Mouse (Mus musculus) MEL (cell line): ENCODE results near the gene Smarcd2. TPM values are rescaled to one million over a fixed set of nuclear protein-coding genes. Genes with fewer than 3 reads are reported as not detected.

Experiments
- DNase-seq: peaks from one replicate; pipeline ENCODE4 v3.0.0; 2011; ENCODE audit warnings: low read depth, low spot score
- H3K27ac ChIP-seq: 2 replicates; pipeline ENCODE4 v1.5.1; 2012; ENCODE audit warnings: low read depth, mild to moderate bottlenecking, control low read depth, low read length, moderate library complexity; ENCODE audit not compliant: control insufficient read depth
- H3K27me3 ChIP-seq, 2 experiments: fragments of 150-350 bp in 1 of 2; sonication (generic) in 1 of 2; 2 replicates each; pipeline ENCODE4 v1.6.1; 2012; ENCODE audit warnings: low read length in 2 of 2, mild to moderate bottlenecking in 2 of 2, improper control_type of control experiment in 1 of 2, moderate library complexity in 1 of 2; ENCODE audit not compliant: insufficient read depth in 2 of 2, control insufficient read depth in 1 of 2
- H3K36me3 ChIP-seq, 2 experiments: 2 replicates each; pipeline ENCODE4 v1.6.1; 2012 to 2014; ENCODE audit warnings: low read length in 2 of 2, improper control_type of control experiment in 1 of 2, inconsistent platforms in 1 of 2, mild to moderate bottlenecking in 1 of 2; ENCODE audit not compliant: insufficient read depth in 2 of 2, control insufficient read depth in 1 of 2
- H3K4me1 ChIP-seq, 2 experiments: fragments of 150-350 bp in 1 of 2; sonication (generic) in 1 of 2; 2 replicates each; pipeline ENCODE4 v1.6.1; 2012; ENCODE audit warnings: low read length in 2 of 2, improper control_type of control experiment in 1 of 2, mild to moderate bottlenecking in 1 of 2; ENCODE audit not compliant: insufficient read depth in 2 of 2, control insufficient read depth in 1 of 2
- H3K4me3 ChIP-seq, 2 experiments: fragments of 150-350 bp in 1 of 2; sonication (generic) in 1 of 2; 2 replicates each; pipeline ENCODE4 v1.5.1; 2012; ENCODE audit warnings: low read depth in 2 of 2, low read length in 2 of 2, mild to moderate bottlenecking in 2 of 2, moderate library complexity in 2 of 2, control low read depth in 1 of 2, improper control_type of control experiment in 1 of 2; ENCODE audit not compliant: control insufficient read depth in 1 of 2, insufficient read depth in 1 of 2
- H3K79me2 ChIP-seq: 2 replicates; pipeline ENCODE4 v1.6.1; 2012; ENCODE audit warnings: mild to moderate bottlenecking, low read length, moderate library complexity; ENCODE audit not compliant: control insufficient read depth, poor library complexity, insufficient read depth
- H3K9ac ChIP-seq: 2 replicates; pipeline ENCODE4 v1.6.1; 2012; ENCODE audit warnings: low read depth, mild to moderate bottlenecking, control low read depth, low read length, moderate library complexity; ENCODE audit not compliant: control insufficient read depth, poor library complexity, severe bottlenecking
- H3K9me3 ChIP-seq: fragments of 150-350 bp; sonication (generic); replicated peaks from 2 replicates; pipeline ENCODE4 v1.6.1; 2012; ENCODE audit warnings: mild to moderate bottlenecking, low read length, improper control_type of control experiment, moderate library complexity; ENCODE audit not compliant: insufficient read depth
- BHLHE40 ChIP-seq: IDR thresholded peaks from 2 replicates; pipeline ENCODE4 v1.6.1; 2012; ENCODE audit warnings: low read depth, mild to moderate bottlenecking, inconsistent platforms, low read length, improper control_type of control experiment, borderline replicate concordance
- CHD1 ChIP-seq: IDR thresholded peaks from 2 replicates; pipeline ENCODE4 v1.6.1; 2012; ENCODE audit warnings: low read depth, mild to moderate bottlenecking, inconsistent platforms, low read length, improper control_type of control experiment
- CHD2 ChIP-seq: IDR thresholded peaks from 2 replicates; pipeline ENCODE4 v1.6.1; 2011; ENCODE audit warnings: low read length, improper control_type of control experiment
- CTCF ChIP-seq, 3 experiments: IDR thresholded peaks in 2 of 3; conservative IDR thresholded peaks in 1 of 3; 2 replicates each; pipeline ENCODE4 v1.5.1; 2011 to 2012; ENCODE audit warnings: low read length in 3 of 3, low read depth in 2 of 3, mild to moderate bottlenecking in 2 of 3, improper control_type of control experiment in 1 of 3, inconsistent platforms in 1 of 3, mixed read lengths in 1 of 3, moderate library complexity in 1 of 3; ENCODE audit not compliant: control insufficient read depth in 1 of 3, insufficient read depth in 1 of 3, poor library complexity in 1 of 3, severe bottlenecking in 1 of 3
- E2F4 ChIP-seq: IDR thresholded peaks from 2 replicates; pipeline ENCODE4 v1.6.1; 2011; ENCODE audit warnings: low read depth, low read length, improper control_type of control experiment, borderline replicate concordance
- ELF1 ChIP-seq: IDR thresholded peaks from 2 replicates; pipeline ENCODE4 v1.6.1; 2014; ENCODE audit warnings: low read depth, mild to moderate bottlenecking, inconsistent platforms, low read length, improper control_type of control experiment, moderate library complexity
- ETS1 ChIP-seq: IDR thresholded peaks from 2 replicates; pipeline ENCODE4 v1.6.1; 2012; ENCODE audit warnings: low read depth, mild to moderate bottlenecking, inconsistent platforms, low read length, improper control_type of control experiment, moderate library complexity
- HCFC1 ChIP-seq: IDR thresholded peaks from 2 replicates; pipeline ENCODE4 v1.6.1; 2012; ENCODE audit warnings: low read depth, mild to moderate bottlenecking, inconsistent platforms, low read length, improper control_type of control experiment, moderate library complexity
- JUND ChIP-seq: IDR thresholded peaks from 2 replicates; pipeline ENCODE4 v1.6.1; 2011; ENCODE audit warnings: low read depth, mild to moderate bottlenecking, improper control_type of control experiment, low read length
- MAFK ChIP-seq: IDR thresholded peaks from 2 replicates; pipeline ENCODE4 v1.6.1; 2011; ENCODE audit warnings: low read depth, mild to moderate bottlenecking, low read length, improper control_type of control experiment, borderline replicate concordance
- MAX ChIP-seq: IDR thresholded peaks from 2 replicates; pipeline ENCODE4 v1.6.1; 2011; ENCODE audit warnings: low read length, improper control_type of control experiment
- MYC ChIP-seq: IDR thresholded peaks from 2 replicates; pipeline ENCODE4 v1.6.1; 2011; ENCODE audit warnings: low read depth, mild to moderate bottlenecking, low read length, improper control_type of control experiment, moderate library complexity
- POLR2A ChIP-seq, 2 experiments: IDR thresholded peaks; 2 replicates each; pipeline ENCODE4 v1.6.1; 2011 to 2012; ENCODE audit warnings: low read length in 2 of 2, mild to moderate bottlenecking in 2 of 2, control low read depth in 1 of 2, improper control_type of control experiment in 1 of 2, low read depth in 1 of 2, moderate library complexity in 1 of 2; ENCODE audit not compliant: control insufficient read depth in 1 of 2, insufficient read depth in 1 of 2, poor library complexity in 1 of 2
- RAD21 ChIP-seq: IDR thresholded peaks from 2 replicates; pipeline ENCODE4 v1.6.1; 2011; ENCODE audit warnings: mild to moderate bottlenecking, low read depth, low read length, improper control_type of control experiment
- RCOR1 ChIP-seq: IDR thresholded peaks from 2 replicates; pipeline ENCODE4 v1.6.1; 2012; ENCODE audit warnings: low read depth, mild to moderate bottlenecking, inconsistent platforms, low read length, improper control_type of control experiment
- SMC3 ChIP-seq: IDR thresholded peaks from 2 replicates; pipeline ENCODE4 v1.6.1; 2011; ENCODE audit warnings: low read depth, low read length, improper control_type of control experiment
- TAL1 ChIP-seq: IDR thresholded peaks from 2 replicates; pipeline ENCODE4 v1.6.1; 2012; ENCODE audit warnings: mild to moderate bottlenecking, inconsistent platforms, low read length, moderate library complexity, mixed read lengths
- TBP ChIP-seq: IDR thresholded peaks from 2 replicates; pipeline ENCODE4 v1.8.0; 2011; ENCODE audit warnings: low read depth, low read length, improper control_type of control experiment
- UBTF ChIP-seq: IDR thresholded peaks from 2 replicates; pipeline ENCODE4 v1.6.1; 2012; ENCODE audit warnings: low read depth, mild to moderate bottlenecking, inconsistent platforms, low read length, improper control_type of control experiment, moderate library complexity, borderline replicate concordance; ENCODE audit not compliant: insufficient read depth
- USF1 ChIP-seq: IDR thresholded peaks from 2 replicates; pipeline ENCODE4 v1.6.1; 2014; ENCODE audit warnings: low read depth, mild to moderate bottlenecking, inconsistent platforms, low read length, improper control_type of control experiment, moderate library complexity
- ZC3H11A ChIP-seq: IDR thresholded peaks from 2 replicates; pipeline ENCODE4 v1.6.1; 2012; ENCODE audit warnings: low read depth, mild to moderate bottlenecking, inconsistent platforms, low read length, improper control_type of control experiment
- ZKSCAN1 ChIP-seq: IDR thresholded peaks from 2 replicates; pipeline ENCODE4 v1.6.1; 2012; ENCODE audit warnings: low read depth, mild to moderate bottlenecking, inconsistent platforms, low read length, improper control_type of control experiment, moderate library complexity
- ZMIZ1 ChIP-seq: IDR thresholded peaks from 2 replicates; pipeline ENCODE4 v1.6.1; 2012; ENCODE audit warnings: low read depth, mild to moderate bottlenecking, inconsistent platforms, low read length, improper control_type of control experiment, moderate library complexity
- polyA plus RNA-seq, 2 experiments: library from polyadenylated mRNA; stranded (reverse) in 1 of 2; unstranded in 1 of 2; fragments of >175 nt in 1 of 2; fragments of >200 nt in 1 of 2; gene quantifications; 2 replicates each; pipeline versions ENCODE4 v1.2.1 to v1.2.4; 2012; ENCODE audit warnings: low replicate concordance in 2 of 2, low read depth in 1 of 2; ENCODE audit not compliant: insufficient read length in 2 of 2, insufficient read depth in 1 of 2, missing spikeins in 1 of 2
- total RNA-seq: library from RNA; depleted of rRNA; stranded (reverse); fragments of 300-350 nt; gene quantifications from 2 replicates; pipeline ENCODE4 v1.2.3, GENCODE M21; 2012

Gene Smarcd2
- total and polyA plus RNA-seq, 3 experiments, result 123 to 131 TPM; not detected in 1

DNA sequence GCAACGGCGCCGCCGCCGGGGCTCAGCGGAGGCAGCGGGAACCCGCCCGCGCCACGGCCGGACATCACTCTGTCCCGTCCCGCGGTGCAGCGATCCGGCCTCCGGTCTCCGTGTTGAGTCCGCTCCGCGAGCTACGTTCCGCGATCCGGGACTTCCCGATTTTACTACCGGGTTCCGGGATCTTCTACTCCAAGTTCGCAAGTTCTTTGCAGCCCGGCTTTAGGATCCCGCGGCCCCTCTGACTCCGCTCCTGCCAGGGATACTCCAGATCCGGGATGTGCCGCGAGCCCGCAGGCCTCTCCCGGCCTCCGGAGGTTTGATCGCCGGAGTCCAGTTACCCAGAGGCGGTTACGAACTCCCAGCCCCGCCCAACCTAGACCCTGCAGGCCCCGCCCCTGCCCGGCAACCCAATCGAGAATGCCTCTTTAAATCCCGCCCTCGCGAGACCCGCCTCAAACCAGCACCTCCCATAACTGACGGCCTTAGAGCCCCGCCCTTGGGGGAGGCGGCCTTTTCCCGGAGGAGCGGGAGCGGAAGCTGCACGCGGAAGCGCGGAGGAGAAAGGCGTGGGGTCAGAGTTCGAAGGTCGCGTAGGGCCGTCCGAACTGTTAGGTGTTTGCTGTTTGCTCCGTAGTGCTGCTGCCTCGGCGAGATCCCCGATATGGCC lies at the start of gene Smarcd2 (continued):
- peak; percentile 23; the same call in 1 of the 2 replicates for TF ChIP-seq ZMIZ1
- TF ChIP-seq CHD2, result peak; percentile 95
- no peak for TF ChIP-seq SMC3
- no peak for TF ChIP-seq USF1
- TF ChIP-seq MAX, result peak; percentile 93

DNA sequence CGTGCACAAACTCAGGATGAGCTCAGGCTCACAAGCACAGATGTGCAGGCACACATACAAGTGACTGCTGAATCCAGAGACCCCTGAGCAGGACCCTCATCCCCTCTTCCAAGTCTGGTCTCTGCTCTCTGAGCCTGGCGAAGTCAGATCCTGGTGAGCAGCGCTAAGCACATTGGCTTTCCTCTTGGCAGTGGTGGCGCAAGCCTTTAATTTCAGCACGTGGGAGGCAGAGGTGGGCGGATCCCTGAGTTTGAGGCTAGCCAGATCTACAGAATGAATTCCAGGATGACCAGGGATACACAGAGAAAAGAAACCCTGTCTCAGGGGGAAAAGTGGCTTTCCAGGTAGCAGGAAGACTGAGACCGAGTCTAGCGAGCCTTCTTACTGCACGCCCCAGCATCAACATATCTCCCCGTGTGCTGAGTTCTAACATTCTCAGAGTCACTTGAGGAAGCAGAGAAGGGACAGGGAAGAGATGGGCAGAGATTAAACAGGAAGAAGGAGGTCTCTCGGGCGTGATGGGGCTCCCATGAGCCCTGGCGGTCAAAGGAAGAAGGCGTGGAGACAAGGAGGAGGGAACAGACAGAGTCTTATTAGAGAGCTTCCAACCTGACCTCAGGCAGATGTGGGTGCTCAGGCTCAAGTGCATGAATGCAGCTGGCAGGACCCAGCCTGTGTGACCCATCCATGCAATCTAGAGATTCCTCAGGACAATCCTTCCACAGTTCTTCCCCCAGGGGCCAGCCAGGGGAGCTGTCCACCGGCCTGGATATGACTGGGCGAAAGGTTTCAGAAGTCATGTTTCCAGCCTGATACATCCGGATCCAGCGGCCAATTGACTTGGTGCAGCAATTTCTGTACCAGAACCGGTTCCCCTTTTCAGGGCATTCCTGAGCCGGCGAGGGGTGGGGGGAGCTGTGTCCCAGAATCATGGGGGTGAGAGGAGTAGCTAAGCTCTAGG lies 45.9 kb upstream of the Smarcd2 start:
- Histone ChIP-seq H3K9me3 (no peaks in the 10 kb centered on the region), H3K4me3 (peak overlapping the region in 1 of 2 experiments; percentile 29; a peak in 2 of 4 replicates), H3K27ac (no peak overlapping the region), H3K4me1 (0 out of 4 replicates have a peak, but pooled peaks cover 0 to 3% of the 10 kb centered on the region in 2 experiments), H3K79me2 (no peaks in the 10 kb centered on the region), H3K36me3 (no peaks in the 10 kb centered on the region), H3K27me3 (no peaks in the 10 kb centered on the region; a peak in 2 of 4 replicates), H3K9ac (peak overlapping the region; percentile 49)
- DNase-seq, result peak; percentile 53
- TF ChIP-seq ELF1 (0 out of 2 replicates have a peak, but pooled peaks have one; percentile 32), TBP (0 out of 2 replicates have a peak, but pooled peaks have one; percentile 40), SMC3 (no peak), HCFC1 (0 out of 2 replicates have a peak, but pooled peaks have one; percentile 27), RAD21 (no peak), ETS1 (no peak), BHLHE40 (no peak), POLR2A (IDR thresholded peaks at IDR 0.05; ENCODE audit: control insufficient read depth in 1 of 2, insufficient read depth in 1 of 2, low read depth in 1 of 2, low read length in 2 of 2, poor library complexity in 1 of 2) (peak in 1 of 2 experiments; percentile 50; a peak in 1 of 4 replicates), UBTF (no peak), USF1 (no peak)

DNA sequence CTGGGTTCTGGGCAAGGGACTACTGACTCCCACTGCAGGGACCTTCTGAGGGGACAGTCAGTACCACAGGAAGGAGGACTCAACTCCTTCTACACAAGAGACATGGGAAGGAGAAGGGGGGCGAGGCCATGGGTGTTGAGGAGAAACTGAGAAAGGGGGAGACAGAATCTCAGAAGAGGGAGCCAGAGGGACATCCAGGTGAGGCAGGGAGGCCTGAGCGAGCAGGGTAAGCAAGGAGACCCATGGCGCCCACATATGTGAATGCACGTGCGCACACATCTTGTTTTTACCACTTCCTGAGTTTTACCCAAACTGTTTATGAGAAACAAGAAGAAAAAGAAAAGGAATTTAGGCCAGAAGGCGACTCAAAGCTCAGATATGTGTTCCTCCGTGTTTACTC lies 45.0 kb upstream of the Smarcd2 start:
- Histone ChIP-seq H3K36me3 (no peaks in the 10 kb centered on the region), H3K27ac (no peak overlapping the region), H3K4me1 (peaks cover 0 to 6% of the 10 kb centered on the region in 2 experiments; a peak in 1 of 4 replicates), H3K79me2 (no peaks in the 10 kb centered on the region), H3K27me3 (no peaks in the 10 kb centered on the region; a peak in 3 of 4 replicates), H3K9ac (no peak overlapping the region), H3K9me3 (no peaks in the 10 kb centered on the region), H3K4me3 (no peak overlapping the region)
- TF ChIP-seq CTCF (IDR thresholded peaks at IDR 0.05 in 2 of 3, conservative IDR thresholded peaks at IDR 0.05 in 1 of 3; ENCODE audit: control insufficient read depth in 1 of 3, insufficient read depth in 1 of 3, low read depth in 2 of 3, low read length in 3 of 3, poor library complexity in 1 of 3, severe bottlenecking in 1 of 3) (no peak), E2F4 (no peak), CHD1 (no peak), MAFK (no peak), JUND (no peak), RCOR1 (no peak), USF1 (no peak), MYC (no peak), ZKSCAN1 (no peak), TAL1 (no peak), HCFC1 (no peak), MAX (no peak), ZC3H11A (no peak)
- no peak for DNase-seq
